Mouse (Mus musculus): ENCODE measurements at regions not wholly inside any gene's neighbourhood (a gene's known extent, or its start where the extent isn't known, plus 50 kb on each side); places are given as distances from the start of the nearest gene placed in this dataset.

GRCm38 (mm10) chr5:77575780-77576179, 167.9 kb upstream of the Igfbp7 start:
- TF ChIP-seq EP300 (IDR thresholded peaks at IDR 0.05; ENCODE audit: low read depth) (no peak), CTCF (IDR thresholded peaks at IDR 0.05; ENCODE audit: low read depth) (no peak)

All from heart, postnatal 0 days (tissue).